Mouse (Mus musculus) lung, embryonic 15.5 days (tissue): Measurements from ENCODE around the gene Mgmt. TPM values are rescaled to one million over a fixed set of nuclear protein-coding genes. Genes with fewer than 3 reads are reported as not detected.
A peak's percentile ranks its signal among the peaks of the same experiment; 100 is the strongest.

ENCODE experiments used
- ATAC-seq: fragments of 200-750 bp; cut with Nextera tagmentation; 2 replicates; pipeline ENCODE4 v1.8.0; 2017; ENCODE audit warnings: moderate number of reproducible peaks, borderline replicate concordance; ENCODE audit not compliant: low FRiP score, low TSS enrichment; ENCODE audit errors: extremely low read depth
- H3K27ac ChIP-seq: fragments of 300-500 bp; sonication (generic); 2 replicates; pipeline ENCODE4 v1.5.1; 2015; ENCODE audit warnings: moderate library complexity, mild to moderate bottlenecking, inconsistent platforms
- H3K27me3 ChIP-seq: fragments of 300-500 bp; sonication (generic); 2 replicates; pipeline ENCODE4 v1.6.1; 2015; ENCODE audit warnings: inconsistent platforms
- H3K36me3 ChIP-seq: fragments of 300-500 bp; sonication (generic); 2 replicates; pipeline ENCODE4 v1.6.1; 2015; ENCODE audit warnings: inconsistent platforms
- H3K4me1 ChIP-seq: fragments of 300-500 bp; sonication (generic); 2 replicates; pipeline ENCODE4 v1.6.1; 2015; ENCODE audit warnings: inconsistent platforms
- H3K4me2 ChIP-seq: fragments of 300-500 bp; sonication (generic); 2 replicates; pipeline ENCODE4 v1.6.1; 2015; ENCODE audit warnings: inconsistent platforms, mild to moderate bottlenecking, moderate library complexity
- H3K4me3 ChIP-seq: fragments of 300-500 bp; sonication (generic); 2 replicates; pipeline ENCODE4 v1.5.1; 2015; ENCODE audit warnings: mild to moderate bottlenecking, inconsistent platforms
- H3K9ac ChIP-seq: fragments of 300-500 bp; sonication (generic); 2 replicates; pipeline ENCODE4 v1.6.1; 2015; ENCODE audit warnings: inconsistent platforms
- H3K9me3 ChIP-seq: fragments of 300-500 bp; sonication (generic); 2 replicates; pipeline ENCODE4 v1.6.1; 2016; ENCODE audit warnings: inconsistent platforms
- WGBS: fragments of 180-500 bp; shearing (Covaris S2); methylation state at CpG from one replicate; pipeline ENCODE4 v1.1.7; 2015; 5-methylcytosine and 5-hydroxymethylcytosine counted together
- polyA plus RNA-seq: library from polyadenylated mRNA; unstranded; fragments of >200 nt; fragmentation: Nextera tagmentation; extraction: Ambion mirVana; gene quantifications from 2 replicates; pipeline ENCODE4 v1.2.1, GENCODE M21; 2015

Gene Mgmt
- polyA plus RNA-seq, 1 experiment from 2014 or later: 5.5 TPM

DNA sequence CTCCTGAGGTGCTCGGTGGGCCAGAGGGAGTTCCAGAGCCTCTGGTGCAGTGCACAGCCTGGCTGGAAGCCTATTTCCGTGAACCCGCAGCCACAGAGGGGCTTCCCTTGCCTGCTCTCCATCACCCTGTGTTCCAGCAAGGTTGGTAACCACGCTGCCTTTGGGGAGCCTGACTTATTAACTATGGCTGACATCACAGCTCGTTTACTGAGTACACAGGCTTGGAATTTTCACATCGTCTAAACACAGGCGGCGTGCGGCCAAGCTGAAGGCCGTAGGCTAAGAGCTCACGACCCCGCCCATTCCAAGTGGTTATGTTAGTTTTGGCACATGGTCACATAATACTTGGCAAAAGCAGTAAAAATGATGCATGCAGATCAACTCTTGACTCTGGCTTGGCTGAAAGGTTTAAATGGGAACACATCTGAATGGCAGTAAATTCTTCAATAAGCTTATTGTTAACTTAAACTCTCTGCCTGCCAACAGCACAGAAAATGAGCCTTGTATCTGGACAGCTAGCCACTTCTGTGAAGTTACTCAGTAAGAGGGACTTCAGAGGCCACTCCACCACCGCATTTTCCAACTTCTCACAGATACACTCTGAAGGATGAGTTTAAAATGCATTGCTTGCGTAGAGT is 191.7 kb downstream of the Mgmt start:
- Histone ChIP-seq H3K9me3 (no peaks in the 10 kb centered on the region), H3K36me3 (no peaks in the 10 kb centered on the region), H3K27ac (peak overlapping the region; percentile 62), H3K4me3 (no peak overlapping the region), H3K9ac (no peak overlapping the region), H3K4me1 (peaks cover 28% of the 10 kb centered on the region), H3K27me3 (peaks cover 12% of the 10 kb centered on the region; the same call in 1 of the 2 replicates), H3K4me2 (peak overlapping the region; percentile 5)
- peak; percentile 91; the same call in 1 of the 2 replicates for ATAC-seq
- WGBS: 8% methylated on average over 14 of the region's 14 CpGs

DNA sequence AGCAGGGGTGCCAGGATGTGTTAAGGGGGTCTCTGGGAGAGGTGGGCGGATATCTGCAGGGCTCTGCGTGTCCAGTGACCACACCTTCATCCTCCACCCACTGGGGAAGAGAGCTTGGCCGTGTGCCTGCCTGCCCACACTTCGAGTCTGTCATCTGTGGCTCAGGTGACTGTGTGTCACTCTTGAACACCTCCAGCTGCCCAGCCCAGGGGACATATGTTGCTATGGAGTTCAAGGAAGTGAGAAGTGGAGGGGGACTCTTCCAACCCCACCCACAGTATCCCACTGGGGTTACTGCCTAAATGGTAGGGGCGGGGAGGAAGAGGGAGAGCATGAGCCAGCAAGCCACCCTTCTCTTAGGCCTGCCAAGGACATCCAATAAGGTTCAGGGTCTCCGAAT is 192.7 kb downstream of the Mgmt start:
- 36% methylated on average over 6 of the region's 6 CpGs for WGBS
- peak overlapping the region; percentile 15; the same call in 1 of the 2 replicates for H3K4me2 ChIP-seq
- no peak overlapping the region for H3K4me3 ChIP-seq
- ATAC-seq: no peak
- H3K27me3 ChIP-seq: peaks cover 12% of the 10 kb centered on the region; the same call in 1 of the 2 replicates
- H3K27ac ChIP-seq: no peak overlapping the region
- H3K4me1 ChIP-seq: peaks cover 34% of the 10 kb centered on the region
- H3K36me3 ChIP-seq: no peaks in the 10 kb centered on the region
- no peaks in the 10 kb centered on the region for H3K9me3 ChIP-seq
- H3K9ac ChIP-seq: no peak overlapping the region

DNA sequence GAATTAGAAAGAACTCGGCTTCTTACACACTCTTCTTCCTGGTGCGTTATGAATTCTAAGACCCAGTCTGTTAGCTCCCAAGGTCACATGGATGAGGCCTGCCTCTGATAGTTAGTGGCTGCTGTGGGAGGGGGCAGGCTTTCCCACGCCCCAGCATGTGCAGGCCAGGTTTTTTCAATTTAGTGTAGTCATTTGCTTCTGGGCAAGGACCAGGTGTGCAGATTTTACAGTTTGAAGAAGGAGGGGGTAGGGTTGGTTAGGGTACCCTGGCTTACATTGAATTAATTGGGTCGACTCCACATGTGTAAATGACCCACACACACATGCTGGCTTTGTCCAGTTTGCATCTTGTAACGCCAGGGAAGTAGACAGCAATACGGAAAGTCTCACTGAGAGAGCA is 193.7 kb downstream of the Mgmt start:
- Histone ChIP-seq H3K36me3 (no peaks in the 10 kb centered on the region), H3K4me2 (no peak overlapping the region), H3K4me1 (peaks cover 34% of the 10 kb centered on the region), H3K4me3 (no peak overlapping the region), H3K9ac (no peak overlapping the region), H3K9me3 (no peaks in the 10 kb centered on the region), H3K27me3 (peaks cover 10% of the 10 kb centered on the region; the same call in 1 of the 2 replicates), H3K27ac (no peak overlapping the region)
- no peak for ATAC-seq
- WGBS: 87% methylated on average over 6 of the region's 6 CpGs

DNA sequence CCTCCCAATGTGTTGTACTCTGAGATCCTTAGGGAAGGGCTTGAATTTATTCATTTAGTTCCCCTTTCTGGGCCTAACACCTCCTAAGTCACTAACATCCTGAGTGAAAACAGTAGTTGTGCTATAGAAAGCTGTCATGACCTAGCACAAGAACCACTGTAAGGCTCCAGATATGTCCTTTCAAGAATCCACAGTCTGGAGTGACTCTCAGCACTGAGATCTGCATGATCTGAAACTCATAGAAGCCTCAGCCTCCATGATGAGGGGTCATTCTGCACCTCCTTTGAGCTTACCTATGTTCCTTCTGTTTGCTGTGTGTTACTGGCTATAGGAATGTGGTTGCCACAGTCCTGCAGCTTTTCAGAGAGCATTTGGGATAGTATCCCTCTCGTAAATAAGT is 200.1 kb downstream of the Mgmt start:
- Histone ChIP-seq H3K4me3 (no peak overlapping the region), H3K9ac (no peak overlapping the region), H3K27ac (no peak overlapping the region), H3K9me3 (no peaks in the 10 kb centered on the region), H3K36me3 (no peaks in the 10 kb centered on the region), H3K4me1 (peaks cover 8% of the 10 kb centered on the region), H3K4me2 (no peak overlapping the region), H3K27me3 (peaks cover 4% of the 10 kb centered on the region; the same call in 1 of the 2 replicates)
- 82% methylated on average over 1 of the region's 1 CpGs for WGBS
- ATAC-seq: no peak

DNA sequence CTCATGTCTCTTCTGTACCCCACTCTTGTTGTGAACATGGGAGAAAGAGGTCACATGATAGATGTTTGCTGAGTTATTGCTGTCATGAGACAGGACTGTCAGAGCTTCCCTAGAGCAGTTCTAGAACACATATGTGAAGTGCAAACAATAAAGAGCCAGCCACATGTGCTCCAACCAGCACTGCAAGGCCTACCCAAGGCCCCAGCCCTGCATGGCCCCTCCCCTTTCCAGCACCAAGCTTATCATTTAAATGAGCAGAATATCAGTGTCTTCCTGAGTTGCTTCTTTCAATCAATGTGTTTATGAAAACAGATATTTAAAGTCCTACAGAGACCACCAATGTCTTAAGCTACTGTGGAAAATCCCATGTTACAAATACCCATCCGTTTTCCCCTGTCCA is 201.3 kb downstream of the Mgmt start:
- H3K36me3 ChIP-seq: no peaks in the 10 kb centered on the region
- H3K9ac ChIP-seq: no peak overlapping the region
- no peak overlapping the region for H3K4me2 ChIP-seq
- no peaks in the 10 kb centered on the region for H3K9me3 ChIP-seq
- ATAC-seq: no peak
- no peaks in the 10 kb centered on the region; the same call in 1 of the 2 replicates for H3K27me3 ChIP-seq
- no peak overlapping the region for H3K4me3 ChIP-seq
- WGBS: 81% methylated on average over 1 of the region's 1 CpGs
- H3K4me1 ChIP-seq: peaks cover 8% of the 10 kb centered on the region
- no peak overlapping the region for H3K27ac ChIP-seq

DNA sequence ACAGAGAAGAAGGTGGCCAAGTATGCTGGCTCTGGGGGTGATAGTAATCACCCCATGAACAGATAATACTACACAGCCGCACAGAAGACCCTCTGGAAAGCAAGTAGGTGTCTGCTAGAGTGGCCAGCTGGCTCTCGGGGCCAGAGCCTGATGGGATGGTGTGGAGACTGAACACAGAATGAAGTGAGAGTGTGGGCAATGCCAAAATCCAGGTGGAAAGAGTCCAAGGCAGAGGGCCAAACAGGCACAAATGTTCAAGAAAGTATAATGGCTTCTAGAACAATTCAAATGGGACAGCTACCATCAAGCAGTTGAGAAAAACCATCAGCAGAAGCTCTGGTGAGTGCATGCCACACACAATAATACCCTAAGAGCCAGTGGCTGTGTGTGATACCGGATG is 205.4 kb downstream of the Mgmt start:
- Histone ChIP-seq H3K4me2 (no peak overlapping the region), H3K9ac (no peak overlapping the region), H3K27ac (no peak overlapping the region), H3K4me1 (no peaks in the 10 kb centered on the region), H3K27me3 (no peaks in the 10 kb centered on the region), H3K4me3 (no peak overlapping the region), H3K36me3 (no peaks in the 10 kb centered on the region), H3K9me3 (no peaks in the 10 kb centered on the region)
- whole genome bisulfite sequencing: 68% methylated on average over 3 of the region's 3 CpGs
- no peak for ATAC-seq

DNA sequence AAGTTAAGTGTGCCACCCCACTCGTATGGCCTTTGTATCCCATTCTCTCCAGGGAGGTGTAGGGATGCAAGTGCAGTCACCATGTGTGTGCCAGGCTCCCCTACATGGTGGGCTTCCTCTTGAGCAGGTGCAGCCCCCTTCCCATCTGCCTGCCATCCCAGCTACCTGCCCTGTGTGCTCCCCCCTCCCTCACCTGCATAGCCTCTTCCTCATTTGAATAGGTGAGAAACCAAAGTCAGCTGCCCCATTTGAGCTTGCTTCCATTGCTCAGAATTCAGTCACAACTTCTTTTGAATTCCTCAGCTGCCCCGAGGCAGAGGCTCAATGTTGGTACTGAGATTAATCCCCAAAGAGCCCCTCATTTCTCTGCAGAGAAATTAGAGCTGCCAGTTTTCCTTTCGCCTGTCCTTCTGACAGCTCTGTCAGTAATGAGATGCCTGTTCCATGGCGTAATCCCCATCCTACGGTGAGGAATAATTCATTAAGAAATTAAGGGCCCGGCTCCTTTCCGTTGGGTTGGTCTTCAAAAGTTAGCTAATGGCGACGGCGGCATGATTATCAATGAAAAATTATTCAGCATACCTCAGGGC is 208.3 kb downstream of the Mgmt start:
- no peak overlapping the region for H3K9ac ChIP-seq
- H3K27me3 ChIP-seq: no peaks in the 10 kb centered on the region
- H3K4me2 ChIP-seq: no peak overlapping the region
- ATAC-seq: no peak
- WGBS: 81% methylated on average over 10 of the region's 10 CpGs
- no peak overlapping the region for H3K27ac ChIP-seq
- H3K9me3 ChIP-seq: no peaks in the 10 kb centered on the region
- H3K4me3 ChIP-seq: no peak overlapping the region
- H3K36me3 ChIP-seq: no peaks in the 10 kb centered on the region
- H3K4me1 ChIP-seq: no peaks in the 10 kb centered on the region

DNA sequence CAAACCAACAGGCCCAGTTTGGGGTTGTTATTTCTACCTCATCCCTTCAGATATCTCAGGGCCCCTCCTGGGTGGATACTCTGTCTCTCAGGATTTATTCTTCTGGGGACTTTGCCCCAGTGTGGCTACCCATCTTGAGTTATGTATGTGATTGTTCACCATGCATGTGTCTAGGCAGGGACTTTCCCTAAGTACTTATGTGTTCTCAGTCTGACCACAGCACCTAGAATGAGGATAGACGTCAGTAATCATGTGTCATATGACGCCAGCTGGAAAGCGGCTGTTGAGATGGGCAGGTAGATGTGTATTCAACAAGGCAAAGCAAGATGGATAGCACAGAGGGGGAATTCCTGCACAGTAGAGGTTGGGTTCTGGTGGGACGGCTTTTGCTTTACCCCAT is 217.7 kb downstream of the Mgmt start:
- no peaks in the 10 kb centered on the region for H3K27me3 ChIP-seq
- H3K4me3 ChIP-seq: no peak overlapping the region
- H3K9ac ChIP-seq: no peak overlapping the region
- H3K9me3 ChIP-seq: peaks cover 6% of the 10 kb centered on the region; the same call in 1 of the 2 replicates
- no peaks in the 10 kb centered on the region for H3K36me3 ChIP-seq
- WGBS: 91% methylated on average over 4 of the region's 4 CpGs
- no peak overlapping the region for H3K27ac ChIP-seq
- peaks cover 5% of the 10 kb centered on the region; the same call in 1 of the 2 replicates for H3K4me1 ChIP-seq
- no peak for ATAC-seq
- no peak overlapping the region for H3K4me2 ChIP-seq

DNA sequence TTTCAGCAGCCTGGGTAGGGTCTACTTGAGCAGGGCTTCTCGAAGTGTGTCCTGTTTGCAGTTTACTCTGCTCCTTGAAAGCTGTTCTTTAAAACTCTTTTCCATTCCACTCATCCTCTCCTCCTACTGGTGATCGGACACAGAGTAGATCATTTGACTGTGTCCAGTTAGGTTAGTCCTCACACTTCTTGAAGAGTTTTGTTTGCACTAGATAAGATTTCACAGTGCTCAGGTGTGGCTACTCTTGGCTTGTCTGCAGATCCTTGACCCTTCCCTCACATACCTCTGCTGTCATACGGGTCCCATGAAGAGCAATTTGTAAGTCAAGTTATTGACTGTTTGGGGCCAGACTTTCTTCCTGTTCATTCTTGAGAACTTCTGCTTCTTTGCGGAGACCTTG is 221.8 kb downstream of the Mgmt start:
- no peak overlapping the region for H3K27ac ChIP-seq
- no peaks in the 10 kb centered on the region for H3K36me3 ChIP-seq
- no peaks in the 10 kb centered on the region for H3K27me3 ChIP-seq
- no peak for ATAC-seq
- no peak overlapping the region for H3K9ac ChIP-seq
- H3K4me3 ChIP-seq: no peak overlapping the region
- H3K9me3 ChIP-seq: peaks cover 6% of the 10 kb centered on the region; the same call in 1 of the 2 replicates
- H3K4me1 ChIP-seq: peaks cover 5% of the 10 kb centered on the region; the same call in 1 of the 2 replicates
- H3K4me2 ChIP-seq: no peak overlapping the region
- whole genome bisulfite sequencing: 52% methylated on average over 4 of the region's 4 CpGs

DNA sequence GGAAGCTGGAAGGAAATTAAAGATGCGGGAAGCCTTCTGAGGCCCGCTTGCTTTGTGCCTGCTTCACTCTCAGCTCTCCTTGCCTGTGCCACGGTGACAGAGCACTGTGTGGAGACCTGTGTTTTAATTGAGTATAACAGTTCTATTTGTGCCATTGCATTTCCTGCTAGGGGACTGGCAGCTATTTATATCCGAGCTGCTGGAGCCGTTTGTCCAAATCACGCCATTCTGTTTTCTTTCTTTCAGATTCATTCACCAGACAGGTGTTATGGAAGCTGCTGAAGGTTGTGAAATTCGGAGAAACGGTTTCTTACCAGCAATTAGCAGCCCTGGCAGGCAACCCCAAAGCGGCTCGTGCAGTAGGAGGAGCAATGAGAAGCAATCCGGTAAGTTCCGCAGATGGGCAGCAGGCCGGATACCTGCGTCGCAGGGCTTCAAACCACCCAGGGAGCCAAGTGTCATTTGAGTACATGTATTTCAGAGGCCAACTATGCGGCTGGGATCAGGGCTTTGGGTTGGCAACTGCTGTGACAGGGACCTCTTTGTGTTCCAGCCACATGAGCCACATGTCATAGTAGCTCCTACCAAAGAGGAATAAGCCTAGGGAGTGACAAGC is 226.9 kb downstream of the Mgmt start:
- H3K9me3 ChIP-seq: no peaks in the 10 kb centered on the region
- no peak overlapping the region for H3K4me2 ChIP-seq

DNA sequence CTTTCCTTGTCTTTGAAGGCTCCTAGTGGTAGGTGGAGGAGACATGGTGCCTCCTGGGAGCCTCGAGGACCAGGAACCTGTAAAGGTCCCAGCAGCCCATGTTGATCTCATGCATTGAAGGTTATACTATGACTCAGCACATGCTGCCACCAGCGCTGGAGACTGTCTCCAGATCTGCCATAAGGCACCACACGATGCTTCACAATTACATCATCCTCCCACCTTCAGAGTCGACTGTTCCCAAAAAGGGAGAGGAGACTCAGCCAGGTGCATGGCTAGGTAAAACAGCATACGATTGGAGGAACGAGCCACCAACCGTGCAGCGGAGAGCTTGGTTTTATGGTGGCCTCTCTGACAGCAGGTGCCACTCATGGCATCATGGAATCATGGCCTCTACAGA is 234.3 kb downstream of the Mgmt start:
- Histone ChIP-seq H3K4me1 (no peaks in the 10 kb centered on the region), H3K36me3 (no peaks in the 10 kb centered on the region), H3K4me2 (no peak overlapping the region), H3K9ac (no peak overlapping the region), H3K27me3 (no peaks in the 10 kb centered on the region), H3K4me3 (no peak overlapping the region), H3K9me3 (no peaks in the 10 kb centered on the region), H3K27ac (no peak overlapping the region)
- ATAC-seq: no peak
- 83% methylated on average over 8 of the region's 8 CpGs for WGBS

More for the DNA sequence above, 226.9 kb downstream of the Mgmt start:
- H3K27me3 ChIP-seq: no peaks in the 10 kb centered on the region
- ATAC-seq: no peak
- peaks cover 5% of the 10 kb centered on the region; the same call in 1 of the 2 replicates for H3K4me1 ChIP-seq
- H3K9ac ChIP-seq: no peak overlapping the region
- 55% methylated on average over 16 of the region's 16 CpGs for WGBS
- H3K27ac ChIP-seq: no peak overlapping the region
- no peaks in the 10 kb centered on the region for H3K36me3 ChIP-seq
- H3K4me3 ChIP-seq: no peak overlapping the region

DNA sequence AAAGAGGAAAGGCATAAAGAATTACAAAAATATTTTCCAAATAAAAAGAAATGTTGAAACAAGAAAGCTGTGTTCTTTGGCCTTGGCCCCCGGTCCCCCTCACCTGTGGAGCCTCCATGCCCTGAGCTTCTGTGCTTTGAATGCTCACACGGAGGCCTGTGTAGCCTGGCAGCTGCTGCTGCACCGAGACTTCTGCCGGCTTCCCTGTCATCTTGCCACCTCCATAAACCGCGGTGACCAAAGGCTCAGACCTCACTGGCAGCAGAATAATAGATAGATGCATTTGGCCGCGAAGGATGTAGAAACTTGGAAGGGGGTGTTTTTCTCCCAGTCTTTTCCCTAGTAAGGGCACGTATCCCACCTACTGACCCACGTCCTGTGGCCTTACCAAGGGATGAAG is 235.8 kb downstream of the Mgmt start:
- no peak for ATAC-seq
- no peak overlapping the region for H3K4me2 ChIP-seq
- H3K4me1 ChIP-seq: no peaks in the 10 kb centered on the region
- no peak overlapping the region for H3K27ac ChIP-seq
- H3K36me3 ChIP-seq: no peaks in the 10 kb centered on the region
- H3K9ac ChIP-seq: no peak overlapping the region
- WGBS: 79% methylated on average over 10 of the region's 10 CpGs
- H3K27me3 ChIP-seq: no peaks in the 10 kb centered on the region
- no peak overlapping the region for H3K4me3 ChIP-seq
- H3K9me3 ChIP-seq: no peaks in the 10 kb centered on the region
